8 mouse cellular contexts compared by ENCODE assay signal in the genomic region with DNA sequence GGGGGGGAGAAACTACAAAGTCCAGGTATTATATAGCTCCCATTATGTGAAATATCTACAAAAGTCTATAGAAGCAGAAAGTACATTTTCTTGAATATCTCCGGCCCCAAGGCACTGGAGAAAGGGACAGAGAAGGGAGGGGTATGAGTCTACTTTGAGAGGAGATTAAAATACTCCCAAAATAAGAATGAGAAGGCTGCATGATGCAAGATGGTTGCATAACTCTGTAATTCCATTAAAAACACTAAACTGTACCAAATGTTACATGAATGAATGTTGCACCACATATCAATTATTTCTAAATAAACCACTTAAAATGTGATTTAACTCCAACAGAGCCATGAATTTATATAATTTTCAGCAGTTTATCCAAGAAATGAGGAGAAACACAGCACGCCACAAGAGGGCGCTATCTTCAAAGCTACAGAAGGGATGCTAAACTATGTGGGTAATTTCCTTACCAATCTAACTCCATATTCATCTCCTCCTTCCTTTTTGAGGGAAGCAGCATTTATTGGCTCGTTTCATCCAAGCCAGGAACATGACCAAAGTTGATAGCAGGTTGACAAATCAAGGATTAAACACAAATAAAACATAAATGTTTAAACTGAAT.
DNase-seq lines count a peak whose midpoint lies in the region; ATAC-seq and TF ChIP-seq lines count a peak whose summit lies in the region.

No protein-coding gene starts in this region.

- no peaks in the 10 kb centered on the region for H3K27me3 ChIP-seq in hindbrain, embryonic 10.5 days (ENCODE audit: insufficient read depth, poor library complexity, severe bottlenecking)
- H3K27me3 ChIP-seq in hindbrain, embryonic 16.5 days (replicated peaks; ENCODE audit: control insufficient read depth, insufficient read depth, low read length): no peaks in the 10 kb centered on the region
- no peaks in the 10 kb centered on the region for H3K27me3 ChIP-seq in lung, postnatal 0 days (replicated peaks; ENCODE audit: insufficient read depth, low read length)

- no peak overlapping the region for H3K27ac ChIP-seq in hindbrain, embryonic 10.5 days
- no peak overlapping the region for H3K27ac ChIP-seq in hindbrain, embryonic 16.5 days (ENCODE audit: low read depth, low read length)
- no peak overlapping the region for H3K27ac ChIP-seq in lung, postnatal 0 days (ENCODE audit: low read length)

- H3K4me3 ChIP-seq in hindbrain, embryonic 10.5 days: no peak overlapping the region
- H3K4me3 ChIP-seq in hindbrain, embryonic 16.5 days (ENCODE audit: low read length): no peak overlapping the region
- no peak overlapping the region for H3K4me3 ChIP-seq in lung, postnatal 0 days (ENCODE audit: low read depth, low read length)

- H3K36me3 ChIP-seq in hindbrain, embryonic 10.5 days: no peaks in the 10 kb centered on the region
- H3K36me3 ChIP-seq in hindbrain, embryonic 16.5 days (ENCODE audit: control insufficient read depth, insufficient read depth, low read length): no peaks in the 10 kb centered on the region
- H3K36me3 ChIP-seq in lung, postnatal 0 days (ENCODE audit: insufficient read depth, low read length): no peaks in the 10 kb centered on the region

- 20% methylated on average over 4 of the region's 4 CpGs for WGBS in hindbrain, embryonic 10.5 days
- WGBS in hindbrain, embryonic 16.5 days: 14% methylated on average over 4 of the region's 4 CpGs
- WGBS in lung, postnatal 0 days: 11% methylated on average over 4 of the region's 4 CpGs

- TF ChIP-seq CTCF in lung, postnatal 0 days (IDR thresholded peaks at IDR 0.05): peak; percentile 93

- H3K4me1 ChIP-seq in hindbrain, embryonic 10.5 days (replicated peaks): peaks cover 32% of the 10 kb centered on the region
- no peaks in the 10 kb centered on the region; the same call in none of the 2 replicates for H3K4me1 ChIP-seq in hindbrain, embryonic 16.5 days (ENCODE audit: control insufficient read depth, insufficient read depth, low read depth, low read length)
- H3K4me1 ChIP-seq in lung, postnatal 0 days (ENCODE audit: insufficient read depth, low read depth, low read length): peaks cover 17% of the 10 kb centered on the region

- no peak for ATAC-seq in hindbrain, embryonic 16.5 days
- ATAC-seq in lung, postnatal 0 days: peak; percentile 59; the same call in 1 of the 2 replicates

- TF ChIP-seq EP300 in lung, postnatal 0 days (IDR thresholded peaks at IDR 0.05): no peak

- peak; percentile 68 for DNase-seq in hindbrain, embryonic 10.5 days (ENCODE audit: low spot score)
- DNase-seq in R1 (ENCODE audit: low read depth, low spot score): peak; percentile 60
- peak; percentile 84 to 87 for DNase-seq in cerebellum, postnatal 14 days
- DNase-seq in gastrocnemius, adult 18-20 months (ENCODE audit: low spot score): peak; percentile 58
- DNase-seq in layer of hippocampus, adult 9-10 months (ENCODE audit: low spot score): peak; percentile 88
- peak; percentile 87 for DNase-seq in lung, postnatal 0 days (ENCODE audit: low spot score)
- DNase-seq in telencephalon, adult 2 months (ENCODE audit: low read depth, low spot score): peak; percentile 75

- H3K4me2 ChIP-seq in hindbrain, embryonic 16.5 days (ENCODE audit: low read length): no peak overlapping the region
- no peak overlapping the region for H3K4me2 ChIP-seq in lung, postnatal 0 days (replicated peaks; ENCODE audit: low read depth, low read length)

- no peaks in the 10 kb centered on the region for H3K9me3 ChIP-seq in hindbrain, embryonic 10.5 days
- H3K9me3 ChIP-seq in hindbrain, embryonic 16.5 days (ENCODE audit: control insufficient read depth, low read length): no peaks in the 10 kb centered on the region
- H3K9me3 ChIP-seq in lung, postnatal 0 days (ENCODE audit: low read length): no peaks in the 10 kb centered on the region

- H3K9ac ChIP-seq in hindbrain, embryonic 16.5 days (ENCODE audit: low read depth, low read length): no peak overlapping the region
- no peak overlapping the region for H3K9ac ChIP-seq in lung, postnatal 0 days (replicated peaks; ENCODE audit: low read depth)
